Mouse (Mus musculus): ENCODE measurements around the gene Clec2h. TPM values are rescaled to one million over a fixed set of nuclear protein-coding genes. Genes with fewer than 3 reads are reported as not detected.

Gene Clec2h
- polyA plus RNA-seq, 1 experiment from 2014 or later: 0.60 TPM

DNA sequence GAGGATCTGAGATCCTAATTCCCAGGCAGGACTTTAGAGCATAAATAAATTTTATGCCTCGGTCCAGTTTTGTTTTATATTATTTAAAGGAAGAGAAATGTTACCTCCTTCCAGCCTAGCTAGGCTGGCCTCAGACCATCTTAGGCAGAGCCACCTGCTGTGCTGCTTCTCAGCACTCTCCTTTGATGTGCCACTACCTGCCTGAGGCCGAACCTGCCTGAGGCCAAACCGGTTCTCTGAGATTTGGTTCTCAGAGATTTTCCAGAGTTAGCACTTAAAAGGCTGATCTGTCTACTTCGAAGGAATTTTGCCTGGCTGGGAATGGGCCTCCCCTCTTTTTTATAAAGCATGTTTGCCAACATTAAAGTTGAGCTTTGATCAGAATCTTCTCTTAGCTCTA, 7.8 kb downstream of the Clec2h start:
- Histone ChIP-seq H3K9me3 (ENCODE audit: control insufficient read depth, low read length) (no peaks in the 10 kb centered on the region), H3K9ac (ENCODE audit: low read length) (no peak overlapping the region), H3K36me3 (ENCODE audit: control insufficient read depth, insufficient read depth, low read length) (no peaks in the 10 kb centered on the region), H3K4me3 (ENCODE audit: low read depth, low read length) (no peak overlapping the region), H3K27me3 (replicated peaks; ENCODE audit: control insufficient read depth, insufficient read depth, low read length) (no peaks in the 10 kb centered on the region), H3K27ac (ENCODE audit: low read depth) (no peak overlapping the region), H3K4me1 (replicated peaks; ENCODE audit: control insufficient read depth, insufficient read depth, low read length) (no peaks in the 10 kb centered on the region), H3K4me2 (ENCODE audit: low read length) (no peak overlapping the region)
- 43% methylated on average over 4 of the region's 4 CpGs for WGBS
- no peak for DNase-seq (ENCODE audit: low spot score)
- no peak for ATAC-seq (replicated peaks; ENCODE audit: low FRiP score, low TSS enrichment, low read depth)

- ATAC-seq (replicated peaks; ENCODE audit: low FRiP score, low TSS enrichment, low read depth): no peak
- no peak overlapping the region for H3K27ac ChIP-seq (ENCODE audit: low read depth)
These were observed 17.4 kb downstream of the Clec2h start for GRCm38 (mm10) chr6:128679574-128679973.

GRCm38 (mm10) chr6:128701691-128702090, 39.5 kb downstream of the Clec2h start:
- H3K9ac ChIP-seq (ENCODE audit: low read length): no peak overlapping the region
- 75% methylated on average over 3 of the region's 3 CpGs for WGBS
- no peaks in the 10 kb centered on the region for H3K9me3 ChIP-seq (ENCODE audit: control insufficient read depth, low read length)
- no peak overlapping the region for H3K27ac ChIP-seq (ENCODE audit: low read depth)
- no peaks in the 10 kb centered on the region for H3K4me1 ChIP-seq (replicated peaks; ENCODE audit: control insufficient read depth, insufficient read depth, low read length)
- no peaks in the 10 kb centered on the region for H3K27me3 ChIP-seq (replicated peaks; ENCODE audit: control insufficient read depth, insufficient read depth, low read length)
- ATAC-seq (replicated peaks; ENCODE audit: low FRiP score, low TSS enrichment, low read depth) (no peak), DNase-seq (ENCODE audit: low spot score) (no peak)
- H3K4me3 ChIP-seq (ENCODE audit: low read depth, low read length): no peak overlapping the region
- no peaks in the 10 kb centered on the region for H3K36me3 ChIP-seq (ENCODE audit: control insufficient read depth, insufficient read depth, low read length)
- no peak overlapping the region for H3K4me2 ChIP-seq (ENCODE audit: low read length)

More at GRCm38 (mm10) chr6:128679574-128679973, 17.4 kb downstream of the Clec2h start:
- Histone ChIP-seq H3K9me3 (ENCODE audit: control insufficient read depth, low read length) (no peaks in the 10 kb centered on the region), H3K4me1 (replicated peaks; ENCODE audit: control insufficient read depth, insufficient read depth, low read length) (no peaks in the 10 kb centered on the region), H3K4me3 (ENCODE audit: low read depth, low read length) (no peak overlapping the region), H3K36me3 (ENCODE audit: control insufficient read depth, insufficient read depth, low read length) (no peaks in the 10 kb centered on the region), H3K9ac (ENCODE audit: low read length) (no peak overlapping the region), H3K27me3 (replicated peaks; ENCODE audit: control insufficient read depth, insufficient read depth, low read length) (no peaks in the 10 kb centered on the region), H3K4me2 (ENCODE audit: low read length) (no peak overlapping the region)
- no peak for DNase-seq (ENCODE audit: low spot score)

DNA sequence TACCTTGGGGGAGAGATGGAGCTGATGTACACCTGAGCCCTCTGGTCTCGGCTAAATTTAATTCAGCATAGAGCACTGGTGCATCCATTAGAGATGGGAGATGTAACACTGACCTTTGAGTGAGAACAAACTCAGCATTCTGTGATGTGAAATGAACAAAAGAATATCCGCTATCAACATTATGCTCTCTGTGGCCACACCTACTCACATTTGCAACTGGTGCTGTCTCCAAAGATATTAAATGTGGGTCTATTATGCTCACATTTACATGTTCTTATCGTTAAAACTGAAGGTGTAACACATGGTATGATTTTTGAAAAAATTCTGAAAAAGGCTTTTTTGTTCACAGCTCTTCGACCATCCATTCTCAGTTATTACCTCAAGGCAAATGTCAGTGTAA, 60.8 kb downstream of the Clec2h start, which contains the start of gene Klrb1:
Gene Klrb1, minus strand, starts transcription at position 101 of the 400 bp plus-strand sequence.
- Histone ChIP-seq H3K4me3 (ENCODE audit: low read depth, low read length) (no peak within 1 kb of the TSS), H3K27me3 (replicated peaks; ENCODE audit: control insufficient read depth, insufficient read depth, low read length) (no peaks in the 10 kb centered on the region), H3K9ac (ENCODE audit: low read length) (no peak within 1 kb of the TSS), H3K36me3 (ENCODE audit: control insufficient read depth, insufficient read depth, low read length) (no peaks in the 10 kb centered on the region), H3K4me2 (ENCODE audit: low read length) (no peak within 1 kb of the TSS), H3K27ac (ENCODE audit: low read depth) (no peak within 1 kb of the TSS), H3K4me1 (replicated peaks; ENCODE audit: control insufficient read depth, insufficient read depth, low read length) (no peaks in the 10 kb centered on the region), H3K9me3 (ENCODE audit: control insufficient read depth, low read length) (no peaks in the 10 kb centered on the region)
- 87% methylated on average over 4 of the region's 4 CpGs for WGBS
- DNase-seq (ENCODE audit: low spot score): no peak
- no peak for ATAC-seq (replicated peaks; ENCODE audit: low FRiP score, low TSS enrichment, low read depth)

Other genes with a start within 250 kb of the Clec2h start
- gene Itfg2, start 237.5 kb upstream of the Clec2h start, polyA plus RNA-seq (2014; fragmentation: Nextera tagmentation; extraction: Ambion mirVana): 29.6 and 35.9 TPM in 2 replicates
- 489 and 529 TPM in 2 replicates for gene Fkbp4, start 223.7 kb upstream of the Clec2h start, polyA plus RNA-seq (2014; fragmentation: Nextera tagmentation; extraction: Ambion mirVana)
- gene Pzp, start 135.7 kb upstream of the Clec2h start, polyA plus RNA-seq (2014; fragmentation: Nextera tagmentation; extraction: Ambion mirVana): 0.05 TPM in 1 of 2 replicates, not detected in the other
- 2.5 and 3.5 TPM in 2 replicates for gene A2ml1, start 80.8 kb upstream of the Clec2h start, polyA plus RNA-seq (2014; fragmentation: Nextera tagmentation; extraction: Ambion mirVana)
- gene Klrb1a, start 38.9 kb upstream of the Clec2h start, polyA plus RNA-seq (2014; fragmentation: Nextera tagmentation; extraction: Ambion mirVana): not detected in 2 replicates
- not detected in 2 replicates for gene Klrb1, start 60.7 kb downstream of the Clec2h start, polyA plus RNA-seq (2014; fragmentation: Nextera tagmentation; extraction: Ambion mirVana)
- gene Klrb1c, start 126.8 kb downstream of the Clec2h start, polyA plus RNA-seq (2014; fragmentation: Nextera tagmentation; extraction: Ambion mirVana): 0.20 and 0.26 TPM in 2 replicates
- gene Gm44511, start 163.9 kb downstream of the Clec2h start, polyA plus RNA-seq (2014; fragmentation: Nextera tagmentation; extraction: Ambion mirVana): 0.62 TPM in 1 of 2 replicates, not detected in the other
- 0.19 and 0.67 TPM in 2 replicates for gene Klrb1b, start 163.9 kb downstream of the Clec2h start, polyA plus RNA-seq (2014; fragmentation: Nextera tagmentation; extraction: Ambion mirVana)
- gene Clec2i, start 225.2 kb downstream of the Clec2h start, polyA plus RNA-seq (2014; fragmentation: Nextera tagmentation; extraction: Ambion mirVana): 0.19 TPM in 1 of 2 replicates, not detected in the other
- gene BC035044, start 228.7 kb downstream of the Clec2h start, polyA plus RNA-seq (2014; fragmentation: Nextera tagmentation; extraction: Ambion mirVana): 1.8 and 3.0 TPM in 2 replicates